Mouse (Mus musculus) liver, embryonic 15.5 days (tissue): Measurements from ENCODE around the gene Olfr1426. TPM values are rescaled to one million over a fixed set of nuclear protein-coding genes. Genes with fewer than 3 reads are reported as not detected.
"Not testable (repeated sequence)": the region's sequence is repeated elsewhere in the genome, so short reads cannot be mapped to it uniquely, and the experiment has no call there.

Source experiments
- ATAC-seq: fragments of 200-750 bp; cut with Nextera tagmentation; 2 replicates; pipeline ENCODE4 v1.8.0; 2017; ENCODE audit warnings: moderate number of reproducible peaks, mild to moderate bottlenecking, moderate library complexity; ENCODE audit not compliant: insufficient read depth
- H3K27ac ChIP-seq: fragments of 300-500 bp; sonication (generic); replicated peaks from 2 replicates; pipeline ENCODE4 v1.5.1; 2015; ENCODE audit warnings: mild to moderate bottlenecking, inconsistent platforms
- H3K27me3 ChIP-seq: fragments of 300-500 bp; sonication (generic); 2 replicates; pipeline ENCODE4 v1.6.1; 2015; ENCODE audit warnings: mild to moderate bottlenecking, inconsistent platforms
- H3K36me3 ChIP-seq: fragments of 300-500 bp; sonication (generic); replicated peaks from 2 replicates; pipeline ENCODE4 v1.6.1; 2015; ENCODE audit warnings: moderate library complexity, mild to moderate bottlenecking, inconsistent platforms
- H3K4me1 ChIP-seq: fragments of 300-500 bp; sonication (generic); replicated peaks from 2 replicates; pipeline ENCODE4 v1.6.1; 2015; ENCODE audit warnings: inconsistent platforms
- H3K4me2 ChIP-seq: fragments of 300-500 bp; sonication (generic); 2 replicates; pipeline ENCODE4 v1.6.1; 2015; ENCODE audit warnings: moderate library complexity, mild to moderate bottlenecking, inconsistent platforms
- H3K4me3 ChIP-seq: fragments of 300-500 bp; sonication (generic); replicated peaks from 2 replicates; pipeline ENCODE4 v1.5.1; 2015; ENCODE audit warnings: mild to moderate bottlenecking, inconsistent platforms
- H3K9ac ChIP-seq: fragments of 300-500 bp; sonication (generic); 2 replicates; pipeline ENCODE4 v1.6.1; 2015; ENCODE audit warnings: moderate library complexity, mild to moderate bottlenecking, inconsistent platforms
- H3K9me3 ChIP-seq: fragments of 300-500 bp; sonication (generic); replicated peaks from 2 replicates; pipeline ENCODE4 v1.6.1; 2016; ENCODE audit warnings: inconsistent platforms
- WGBS: fragments of 180-500 bp; shearing (Covaris S2); methylation state at CpG from one replicate; pipeline ENCODE4 v1.1.7; 2015; ENCODE audit warnings: mixed read lengths; ENCODE audit not compliant: insufficient replicate concordance; 5-methylcytosine and 5-hydroxymethylcytosine counted together
- polyA plus RNA-seq: library from polyadenylated mRNA; unstranded; fragments of >200 nt; fragmentation: Nextera tagmentation; extraction: Ambion mirVana; gene quantifications from 2 replicates; pipeline ENCODE4 v1.2.1, GENCODE M21; 2015

Gene Olfr1426
- not detected in 2 replicates for polyA plus RNA-seq

- H3K27ac ChIP-seq = no peak within 1 kb of the TSS
- no peaks in the 10 kb centered on the region for H3K4me1 ChIP-seq
- no peak within 1 kb of the TSS for H3K4me2 ChIP-seq
- no peaks in the 10 kb centered on the region for H3K9me3 ChIP-seq
- WGBS = 53% methylated on average over 1 of the region's 1 CpGs
- H3K9ac ChIP-seq = no peak within 1 kb of the TSS
- no peak within 1 kb of the TSS for H3K4me3 ChIP-seq
- H3K36me3 ChIP-seq = no peaks in the 10 kb centered on the region
- no peak for ATAC-seq
- H3K27me3 ChIP-seq = no peaks in the 10 kb centered on the region
Observed at GRCm38 (mm10) chr19:12091913-12092312, at the start of gene Olfr1426. Olfr1426 (minus strand) TSS chr19:12092013.

- no peak overlapping the region for H3K27ac ChIP-seq
- WGBS = 33% methylated on average over 2 of the region's 2 CpGs
- no peak overlapping the region for H3K4me3 ChIP-seq
- no peak for ATAC-seq
- H3K27me3 ChIP-seq = no peaks in the 10 kb centered on the region
- H3K4me1 ChIP-seq = no peaks in the 10 kb centered on the region
- no peak overlapping the region for H3K4me2 ChIP-seq
- no peaks in the 10 kb centered on the region for H3K36me3 ChIP-seq
- no peak overlapping the region for H3K9ac ChIP-seq
- no peaks in the 10 kb centered on the region for H3K9me3 ChIP-seq
Observed at GRCm38 (mm10) chr19:12134289-12134688, 42.5 kb upstream of the Olfr1426 start.

GRCm38 (mm10) chr19:12123103-12123502 is 31.3 kb upstream of the Olfr1426 start, which contains the start of gene Olfr76:
Olfr76 (minus strand) TSS chr19:12123203.
- Histone ChIP-seq H3K9ac (no peak within 1 kb of the TSS), H3K27ac (no peak within 1 kb of the TSS), H3K36me3 (no peaks in the 10 kb centered on the region), H3K4me2 (no peak within 1 kb of the TSS), H3K27me3 (no peaks in the 10 kb centered on the region), H3K9me3 (no peaks in the 10 kb centered on the region), H3K4me3 (no peak within 1 kb of the TSS), H3K4me1 (no peaks in the 10 kb centered on the region)
- ATAC-seq = no peak
- WGBS = 58% methylated on average over 3 of the region's 3 CpGs

- H3K4me1 ChIP-seq = no peaks in the 10 kb centered on the region
- no peaks in the 10 kb centered on the region for H3K27me3 ChIP-seq
- H3K4me2 ChIP-seq = no peak overlapping the region
- H3K9me3 ChIP-seq = no peaks in the 10 kb centered on the region
- H3K36me3 ChIP-seq = no peaks in the 10 kb centered on the region
- 55% methylated on average over 3 of the region's 3 CpGs for WGBS
- H3K4me3 ChIP-seq = no peak overlapping the region
- H3K27ac ChIP-seq = no peak overlapping the region
- no peak for ATAC-seq
- no peak overlapping the region for H3K9ac ChIP-seq
Observed at GRCm38 (mm10) chr19:12116464-12116863, 24.7 kb upstream of the Olfr1426 start.

GRCm38 (mm10) chr19:12115797-12116196 is 24.0 kb upstream of the Olfr1426 start, which contains the start of gene Olfr1428:
Olfr1428 (minus strand) TSS chr19:12115897.
- Histone ChIP-seq H3K9ac (no peak within 1 kb of the TSS), H3K4me1 (no peaks in the 10 kb centered on the region), H3K4me2 (no peak within 1 kb of the TSS), H3K36me3 (no peaks in the 10 kb centered on the region), H3K27me3 (no peaks in the 10 kb centered on the region), H3K4me3 (no peak within 1 kb of the TSS), H3K9me3 (no peaks in the 10 kb centered on the region), H3K27ac (no peak within 1 kb of the TSS)
- ATAC-seq = no peak
- 46% methylated on average over 1 of the region's 1 CpGs for WGBS

- Histone ChIP-seq H3K27me3 (no peaks in the 10 kb centered on the region), H3K27ac (no peak overlapping the region), H3K4me1 (no peaks in the 10 kb centered on the region), H3K9me3 (no peaks in the 10 kb centered on the region), H3K36me3 (no peaks in the 10 kb centered on the region), H3K4me3 (no peak overlapping the region), H3K4me2 (no peak overlapping the region), H3K9ac (no peak overlapping the region)
- whole genome bisulfite sequencing = 32% methylated on average over 1 of the region's 1 CpGs
- ATAC-seq = no peak
Observed at GRCm38 (mm10) chr19:12113807-12114206, 22.0 kb upstream of the Olfr1426 start.

- Histone ChIP-seq H3K9me3 (no peaks in the 10 kb centered on the region), H3K4me3 (no peak overlapping the region), H3K36me3 (no peaks in the 10 kb centered on the region), H3K9ac (no peak overlapping the region), H3K27ac (no peak overlapping the region), H3K27me3 (no peaks in the 10 kb centered on the region), H3K4me2 (no peak overlapping the region), H3K4me1 (no peaks in the 10 kb centered on the region)
- WGBS = 36% methylated on average over 1 of the region's 1 CpGs
- ATAC-seq = no peak
Observed at GRCm38 (mm10) chr19:12104541-12104940, 12.7 kb upstream of the Olfr1426 start.

- Histone ChIP-seq H3K27ac (no peak within 1 kb of the TSS), H3K4me1 (no peaks in the 10 kb centered on the region), H3K9ac (no peak within 1 kb of the TSS), H3K4me2 (no peak within 1 kb of the TSS), H3K9me3 (no peaks in the 10 kb centered on the region), H3K36me3 (no peaks in the 10 kb centered on the region), H3K27me3 (no peaks in the 10 kb centered on the region), H3K4me3 (no peak within 1 kb of the TSS)
- no peak for ATAC-seq
- 62% methylated on average over 2 of the region's 2 CpGs for WGBS
Observed at GRCm38 (mm10) chr19:12103234-12103633, 11.4 kb upstream of the Olfr1426 start, which contains the start of gene Olfr1427. Olfr1427 (minus strand) TSS chr19:12103334.

GRCm38 (mm10) chr19:12077631-12078030 is 14.2 kb downstream of the Olfr1426 start, which contains the start of gene Olfr1425:
Olfr1425 (minus strand) TSS chr19:12077731.
- WGBS = 60% methylated on average over 4 of the region's 4 CpGs
- not testable (repeated sequence) for H3K9me3 ChIP-seq, H3K27ac ChIP-seq, ATAC-seq, H3K36me3 ChIP-seq, H3K4me1 ChIP-seq, H3K9ac ChIP-seq, H3K4me3 ChIP-seq, H3K4me2 ChIP-seq, H3K27me3 ChIP-seq

GRCm38 (mm10) chr19:12069546-12069945 is 22.3 kb downstream of the Olfr1426 start:
- H3K9ac ChIP-seq, H3K36me3 ChIP-seq, H3K9me3 ChIP-seq, ATAC-seq, H3K4me3 ChIP-seq, H3K27ac ChIP-seq, H3K4me2 ChIP-seq, H3K4me1 ChIP-seq, H3K27me3 ChIP-seq: not testable (repeated sequence)
- WGBS = 44% methylated on average over 1 of the region's 1 CpGs

GRCm38 (mm10) chr19:12067806-12068205 is 24.0 kb downstream of the Olfr1426 start:
- H3K4me2 ChIP-seq, H3K4me3 ChIP-seq, H3K27me3 ChIP-seq, H3K27ac ChIP-seq, H3K4me1 ChIP-seq, H3K9me3 ChIP-seq, H3K9ac ChIP-seq, ATAC-seq, H3K36me3 ChIP-seq: not testable (repeated sequence)
- WGBS = 26% methylated on average over 1 of the region's 1 CpGs

GRCm38 (mm10) chr19:12062582-12062981 is 29.2 kb downstream of the Olfr1426 start, which contains the start of gene Olfr1424:
Olfr1424 (minus strand) TSS chr19:12062682.
- not testable (repeated sequence) for H3K4me2 ChIP-seq, H3K4me1 ChIP-seq, H3K36me3 ChIP-seq, H3K4me3 ChIP-seq, H3K27ac ChIP-seq, ATAC-seq, H3K9me3 ChIP-seq, H3K27me3 ChIP-seq, H3K9ac ChIP-seq
- 70% methylated on average over 1 of the region's 1 CpGs for WGBS
